Mouse (Mus musculus) heart, adult 11 months (tissue): ENCODE measurements around the gene Eef1g.

Experiments used
- DNase-seq: peaks from one replicate; pipeline ENCODE4 v3.0.0; 2022

Gene Eef1g

DNA sequence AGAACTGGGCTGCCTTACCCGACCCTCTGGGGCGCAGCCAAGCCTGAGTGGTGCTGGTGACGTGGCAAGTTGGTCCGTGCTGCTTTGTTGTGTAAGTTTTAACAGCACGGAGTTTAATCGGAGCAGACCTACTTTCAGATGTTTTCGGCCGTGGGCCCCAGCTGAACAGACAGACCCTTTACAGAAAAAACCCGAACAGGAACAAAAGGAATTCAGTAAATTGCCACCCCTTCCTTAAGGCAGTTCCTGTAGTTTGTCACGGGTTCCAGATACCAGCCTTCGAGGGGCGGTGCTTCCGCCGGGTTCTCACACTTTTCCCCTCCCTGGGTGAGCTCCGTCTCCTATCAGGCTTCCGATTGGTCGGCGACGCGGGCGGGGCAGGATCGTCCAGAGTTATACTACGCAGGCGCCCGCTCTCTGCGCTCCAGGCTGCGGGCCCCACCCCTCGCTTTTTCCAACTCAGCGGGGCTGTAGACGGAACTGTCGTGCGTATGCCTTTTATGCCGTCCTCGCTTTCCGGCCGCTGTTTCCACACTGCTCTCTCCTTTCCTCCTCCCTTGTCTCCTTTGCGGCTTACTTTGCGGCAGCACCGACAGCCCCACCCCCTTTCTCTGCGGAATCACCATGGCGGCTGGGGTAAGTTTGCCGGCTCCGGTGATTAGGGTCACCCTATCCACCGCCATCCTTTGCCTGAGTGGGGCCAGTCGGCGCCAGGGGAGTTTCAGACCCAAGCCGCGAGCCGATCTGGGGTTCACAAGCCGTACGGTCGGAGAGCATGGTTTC is at the start of gene Eef1g:
Gene Eef1g (plus strand): TSS at position 452 of the 783 bp plus-strand sequence.
- DNase-seq = peak; percentile 100

DNA sequence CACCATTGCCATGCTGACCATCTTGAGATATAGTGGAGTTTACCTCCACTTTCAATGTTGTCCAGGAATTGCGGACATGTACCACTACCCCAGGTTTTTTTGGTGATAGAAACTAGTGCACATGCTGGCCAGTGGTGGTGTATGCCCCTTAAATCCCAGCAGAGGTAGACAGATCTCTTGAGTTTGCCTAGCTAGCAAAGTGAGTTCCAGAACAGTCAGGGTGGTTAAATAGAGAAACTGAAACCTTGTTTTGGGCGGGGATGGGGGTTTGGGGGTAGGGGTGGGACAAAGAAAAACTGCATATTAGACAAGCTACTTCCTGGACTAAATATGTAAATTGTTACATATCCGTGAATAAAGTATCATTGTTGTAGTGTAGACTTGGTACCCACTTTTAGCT is 47.8 kb upstream of the Eef1g start:
- no peak for DNase-seq

DNA sequence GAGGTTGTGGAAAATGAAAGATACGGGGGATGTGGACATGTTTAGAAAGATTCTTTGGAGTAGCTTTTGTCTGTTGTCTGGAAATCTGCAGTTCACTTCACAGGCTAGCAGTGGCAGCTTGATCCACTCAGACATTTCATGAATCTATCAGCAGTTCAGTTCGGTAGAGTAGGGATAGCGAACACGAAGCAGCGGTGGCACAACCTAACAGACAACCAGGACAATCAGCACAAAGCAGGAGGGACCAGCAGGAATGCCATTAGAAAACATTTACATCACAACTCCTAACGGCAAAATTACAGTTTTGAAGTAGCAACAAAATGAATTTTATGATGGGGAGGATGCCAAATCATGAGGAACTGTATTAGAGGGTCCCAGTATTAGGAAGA is 47.2 kb upstream of the Eef1g start:
- peak; percentile 88 for DNase-seq

DNA sequence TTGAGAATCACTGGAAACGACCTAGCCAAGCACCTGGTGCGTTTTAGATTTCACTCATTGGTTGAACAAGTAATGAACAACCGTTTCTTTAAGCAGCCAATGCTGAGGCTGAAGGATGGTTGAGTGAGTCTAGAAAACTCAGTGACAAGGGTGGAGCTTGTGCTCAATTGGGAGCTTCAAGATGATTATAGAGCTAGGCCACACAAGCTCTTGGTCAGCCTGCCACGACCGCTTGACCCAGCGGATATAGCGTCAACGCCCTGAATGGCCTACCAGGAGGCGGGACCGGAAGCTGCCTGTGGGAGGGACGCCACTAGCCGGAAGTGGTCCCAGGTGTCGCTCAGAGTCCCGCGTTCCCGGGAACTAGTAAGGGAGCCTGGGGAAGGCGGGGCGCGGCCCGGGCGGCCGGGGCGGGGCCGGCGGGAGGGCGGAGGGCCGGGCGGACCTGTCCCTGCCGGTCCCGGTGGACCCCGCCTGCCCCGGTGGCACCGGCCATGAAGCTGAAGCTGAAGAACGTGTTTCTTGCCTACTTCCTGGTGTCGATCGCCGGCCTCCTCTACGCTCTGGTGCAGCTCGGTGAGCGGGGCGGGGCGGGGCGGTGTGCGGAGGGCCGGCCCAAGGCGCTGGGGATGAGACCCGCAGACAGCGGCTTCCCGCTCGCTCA is 46.6 kb upstream of the Eef1g start, which contains the start of gene B3gat3:
Gene B3gat3 (plus strand): TSS at position 302 of the 664 bp plus-strand sequence.
- DNase-seq = peak; percentile 100

DNA sequence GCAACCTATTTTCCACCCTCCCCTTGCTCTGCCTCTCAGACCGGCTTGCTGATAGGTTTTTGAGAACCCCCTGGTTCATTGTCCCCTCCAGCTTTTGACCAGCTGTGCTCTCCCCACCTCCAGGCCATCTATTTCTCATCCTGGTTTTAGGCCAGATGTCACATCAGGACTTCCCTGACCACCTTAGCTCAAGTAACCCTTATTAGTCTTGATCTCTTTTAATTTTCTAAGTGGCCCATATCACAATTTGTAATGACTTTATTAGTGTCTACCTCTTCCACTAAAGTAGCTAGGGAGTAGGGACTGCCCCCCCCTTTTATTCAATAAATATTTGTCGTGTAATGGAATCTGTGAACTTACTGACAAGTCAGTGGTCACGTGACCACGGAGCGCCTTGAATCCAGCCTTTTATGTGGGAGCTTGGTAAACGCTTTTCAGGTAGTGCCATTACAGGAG is 46.0 kb upstream of the Eef1g start:
- DNase-seq = no peak

DNA sequence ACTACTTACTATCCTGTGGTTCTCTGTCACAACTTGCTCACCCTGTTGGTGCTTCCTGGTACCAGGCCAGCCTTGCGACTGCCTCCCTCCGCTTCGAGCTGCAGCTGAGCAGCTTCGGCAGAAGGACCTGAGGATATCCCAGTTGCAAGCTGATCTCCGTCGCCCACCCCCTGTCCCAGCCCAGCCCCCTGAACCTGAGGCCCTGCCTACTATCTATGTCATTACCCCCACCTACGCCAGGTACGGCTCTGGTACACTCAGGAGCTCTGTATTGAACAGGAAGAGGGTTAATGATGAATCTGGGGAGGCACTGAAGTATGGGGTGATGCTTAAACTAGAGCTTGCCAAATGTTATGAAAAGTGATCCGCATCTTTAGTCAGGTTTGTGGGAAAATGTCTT is 45.1 kb upstream of the Eef1g start:
- peak; percentile 92 for DNase-seq

DNA sequence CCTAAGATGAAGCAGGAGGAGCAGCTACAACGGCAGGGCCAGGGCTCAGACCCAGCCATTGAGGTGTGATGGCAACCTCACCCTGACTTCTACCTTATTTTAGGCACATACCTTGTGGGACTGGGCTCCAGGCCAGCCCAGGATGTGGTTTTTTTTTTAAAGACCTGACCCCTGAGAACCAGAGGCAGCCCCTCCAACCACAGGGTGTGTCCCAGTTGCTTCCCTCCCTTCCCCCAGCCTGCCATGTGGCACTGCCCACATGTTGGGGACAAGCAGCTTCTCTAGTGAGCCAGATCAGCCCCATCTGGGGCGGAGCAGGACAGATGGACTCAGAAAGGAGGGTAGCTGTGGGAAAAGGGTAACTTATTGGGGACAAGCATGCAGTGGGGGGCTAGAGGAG is 40.1 kb upstream of the Eef1g start:
- peak; percentile 90 for DNase-seq

DNA sequence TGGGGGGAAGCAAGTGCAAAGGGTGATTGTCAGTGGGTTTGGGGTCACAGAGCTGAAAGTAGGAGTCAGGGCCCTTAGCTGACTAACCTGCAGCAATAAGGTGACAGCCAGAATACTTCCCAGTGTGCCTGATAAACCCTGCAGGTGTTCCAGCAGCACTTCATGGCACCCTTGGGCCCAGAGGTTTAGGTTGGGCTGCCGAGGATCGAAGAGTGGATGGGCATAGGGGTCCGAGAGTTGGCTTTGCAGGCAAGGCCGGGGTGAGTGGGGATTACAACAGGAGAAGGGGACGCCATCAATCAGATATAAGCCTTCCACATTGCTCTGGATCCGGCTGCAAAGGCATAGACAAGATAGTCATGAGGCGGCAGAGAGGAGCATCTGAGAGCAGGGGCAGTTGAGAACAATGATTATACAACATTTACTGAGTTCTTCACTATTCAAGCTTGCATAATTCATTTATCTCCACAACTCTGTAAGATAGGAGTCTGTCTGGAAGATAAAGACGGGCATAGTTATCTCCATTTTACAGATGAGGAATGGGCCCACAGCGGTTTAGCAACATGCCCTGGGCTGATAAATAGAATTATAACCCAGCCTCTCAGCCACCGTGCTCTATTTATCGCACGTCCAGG is 38.8 kb upstream of the Eef1g start:
- peak; percentile 91 for DNase-seq

DNA sequence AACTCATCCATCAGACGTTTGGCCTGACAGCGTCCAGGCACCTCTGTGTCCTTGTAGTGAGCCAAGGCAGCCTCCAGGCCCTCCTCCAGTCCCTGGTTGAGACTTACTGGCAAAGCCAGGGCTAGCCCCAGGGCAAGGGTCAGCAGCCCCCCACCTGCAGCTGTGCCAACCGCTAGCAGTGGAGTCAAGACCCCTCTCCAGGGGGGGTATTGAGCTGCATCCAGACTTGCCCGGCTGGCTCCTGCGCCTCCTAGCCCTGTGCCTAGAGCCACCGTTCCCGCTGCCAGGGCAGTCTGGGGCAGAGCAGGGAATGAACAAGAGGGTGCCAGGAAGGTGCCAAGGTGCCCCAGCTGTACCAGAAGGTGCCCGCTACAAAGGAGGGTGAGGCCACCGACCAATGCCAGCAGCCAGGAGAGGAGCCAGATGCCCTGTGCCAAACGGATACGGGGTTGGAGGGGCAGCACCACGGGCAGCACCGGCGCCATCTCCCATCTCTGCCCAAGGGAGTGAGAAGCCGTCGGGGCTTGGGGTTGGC is 38.1 kb upstream of the Eef1g start:
- DNase-seq = no peak

DNA sequence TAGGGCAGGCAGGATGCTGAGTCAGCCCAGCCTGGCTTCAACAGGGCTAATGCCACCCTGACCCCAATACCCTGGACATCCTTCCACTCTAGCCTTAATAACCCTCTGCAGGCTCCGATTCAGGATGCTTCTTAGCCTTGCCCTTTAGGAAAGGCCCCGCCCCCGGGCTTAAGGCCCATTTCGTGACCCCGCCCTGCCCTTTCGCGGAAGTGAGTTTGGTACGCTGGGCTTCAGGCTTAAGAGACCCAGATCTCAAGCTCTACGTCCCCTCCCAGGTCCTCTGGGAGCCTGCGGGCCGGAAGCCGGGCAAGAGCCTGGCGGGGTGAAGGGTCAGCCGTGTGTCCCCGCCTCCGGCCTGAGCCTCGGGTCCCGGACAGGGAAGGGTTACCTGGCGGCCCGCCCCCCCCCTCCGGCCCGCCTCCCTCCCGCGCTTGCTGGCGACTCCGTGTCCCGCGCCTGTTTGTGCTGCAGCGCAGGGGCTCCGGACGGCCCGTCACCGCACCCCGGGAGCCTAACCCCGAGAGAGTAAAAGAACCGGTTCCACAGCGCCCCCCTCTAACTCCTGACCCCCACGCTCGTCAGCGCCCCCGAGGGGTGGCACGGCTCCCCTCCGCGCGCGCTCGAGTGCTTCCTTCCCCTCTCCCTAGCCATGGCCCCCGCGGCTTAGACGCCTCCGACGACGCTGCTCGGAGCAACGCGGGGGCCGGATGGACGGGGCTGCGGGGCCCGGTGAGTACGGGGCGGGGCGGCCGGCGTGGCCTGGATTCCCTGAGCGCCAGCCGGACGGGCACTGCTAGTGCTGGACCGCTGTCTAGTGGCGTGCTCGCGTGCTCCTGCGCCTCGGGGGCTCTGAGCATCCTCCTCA is 37.4 kb upstream of the Eef1g start, which contains the start of the genes Rom1 and Eml3:
Gene Rom1 (minus strand): TSS at position 133 of the 865 bp plus-strand sequence.
Gene Eml3 (plus strand): TSS at position 329 of the 865 bp plus-strand sequence.
- peak; percentile 99 for DNase-seq

DNA sequence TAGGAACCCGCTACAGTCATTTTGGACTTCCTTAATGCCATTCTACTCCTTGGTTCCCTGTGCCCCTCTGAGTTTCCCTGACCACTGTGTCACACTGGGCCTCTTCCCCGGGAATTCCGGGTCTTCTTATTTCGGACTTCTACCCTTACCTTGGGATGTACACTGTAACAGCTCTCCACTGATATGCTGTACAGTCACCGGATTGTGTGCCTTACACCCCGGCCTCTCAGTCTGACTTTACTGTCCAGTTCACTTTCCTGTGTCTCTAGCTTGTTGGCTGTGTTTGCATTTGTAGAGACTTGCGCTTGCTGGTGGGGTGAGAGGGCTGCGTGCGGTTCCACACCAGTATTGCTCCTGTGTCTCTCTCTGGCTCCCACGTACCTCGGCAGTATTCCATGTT is 36.7 kb upstream of the Eef1g start:
- no peak for DNase-seq

DNA sequence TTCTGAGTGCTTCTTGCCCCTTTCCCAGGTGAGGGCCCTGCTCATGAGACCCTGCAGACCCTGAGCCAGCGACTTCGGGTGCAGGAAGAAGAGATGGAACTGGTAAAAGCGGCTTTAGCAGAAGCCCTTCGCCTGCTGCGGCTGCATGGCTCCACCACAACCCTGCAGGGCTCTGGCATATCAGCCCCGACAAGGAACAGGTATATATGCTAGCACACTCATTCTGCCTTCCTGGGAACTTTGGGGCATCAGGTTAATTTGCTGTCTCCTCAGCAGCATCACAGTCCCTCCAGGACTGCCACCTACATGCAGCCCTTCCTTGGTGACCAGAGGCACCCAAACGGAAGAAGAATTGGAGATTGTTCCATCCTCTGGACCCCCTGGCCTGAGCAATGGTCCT is 36.1 kb upstream of the Eef1g start:
- peak; percentile 90 for DNase-seq

DNA sequence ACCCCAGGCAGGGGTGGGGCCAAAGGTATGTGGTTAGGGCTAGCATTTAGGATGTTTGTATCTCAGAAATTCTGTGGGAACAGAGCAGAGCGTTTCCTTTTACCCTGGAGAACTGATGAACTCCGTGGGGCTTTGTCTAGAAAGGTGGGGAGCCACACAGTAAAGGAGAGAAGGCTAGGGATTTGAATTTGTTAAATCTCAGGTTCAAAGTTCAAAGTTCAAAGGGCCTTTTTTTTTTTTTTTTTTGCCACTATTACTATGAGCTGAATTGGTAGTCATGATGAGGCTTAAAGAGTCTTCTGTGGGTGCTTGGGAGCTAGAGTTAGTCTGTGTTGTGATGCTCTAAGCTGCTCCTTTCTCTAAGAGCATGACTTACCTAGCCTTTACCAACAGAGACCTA is 30.1 kb upstream of the Eef1g start:
- DNase-seq = no peak

DNA sequence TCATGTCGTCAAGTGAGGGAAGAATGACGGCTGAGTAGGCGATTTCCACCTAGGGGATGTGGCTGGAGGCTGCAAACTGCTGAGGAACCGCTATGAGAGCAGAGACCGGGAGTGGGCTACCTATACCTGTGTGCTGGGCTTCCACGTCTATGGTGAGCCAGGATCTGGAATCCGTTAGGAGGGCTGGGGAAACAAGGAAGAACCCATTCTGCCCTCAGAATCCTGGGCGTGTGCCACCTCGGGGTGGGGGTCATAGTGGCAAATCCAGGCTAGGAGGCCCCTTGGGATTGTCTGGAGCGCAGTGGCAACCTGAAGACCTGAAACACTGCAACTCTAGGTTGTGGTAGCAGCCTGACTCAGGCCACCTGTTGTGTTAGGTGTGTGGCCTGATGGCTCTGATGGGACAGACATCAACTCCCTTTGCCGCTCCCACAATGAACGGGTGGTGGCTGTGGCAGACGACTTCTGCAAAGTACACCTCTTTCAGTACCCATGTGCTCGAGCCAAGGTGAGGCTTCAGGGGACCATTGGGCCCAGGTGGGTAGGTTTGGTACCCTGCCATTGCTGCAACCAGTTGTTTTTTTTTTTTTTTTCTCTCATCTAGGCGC is 26.2 kb upstream of the Eef1g start:
- DNase-seq = peak; percentile 95

DNA sequence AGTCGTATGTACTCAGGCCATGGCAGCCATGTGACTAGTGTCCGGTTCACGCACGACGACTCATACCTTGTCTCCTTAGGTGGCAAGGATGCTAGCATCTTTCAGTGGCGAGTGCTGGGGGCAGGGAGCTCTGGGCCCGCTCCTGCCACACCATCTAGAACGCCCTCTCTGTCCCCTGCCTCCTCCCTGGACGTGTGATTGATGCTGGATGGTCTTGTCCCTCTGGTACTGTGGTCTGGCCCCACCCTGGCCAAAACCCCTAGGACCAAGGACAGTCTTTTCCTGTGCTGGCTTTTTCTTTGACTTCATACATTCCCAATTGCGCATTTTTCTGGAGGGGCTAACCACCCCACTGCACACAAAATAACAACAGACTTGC is 25.7 kb upstream of the Eef1g start:
- DNase-seq = peak; percentile 95

DNA sequence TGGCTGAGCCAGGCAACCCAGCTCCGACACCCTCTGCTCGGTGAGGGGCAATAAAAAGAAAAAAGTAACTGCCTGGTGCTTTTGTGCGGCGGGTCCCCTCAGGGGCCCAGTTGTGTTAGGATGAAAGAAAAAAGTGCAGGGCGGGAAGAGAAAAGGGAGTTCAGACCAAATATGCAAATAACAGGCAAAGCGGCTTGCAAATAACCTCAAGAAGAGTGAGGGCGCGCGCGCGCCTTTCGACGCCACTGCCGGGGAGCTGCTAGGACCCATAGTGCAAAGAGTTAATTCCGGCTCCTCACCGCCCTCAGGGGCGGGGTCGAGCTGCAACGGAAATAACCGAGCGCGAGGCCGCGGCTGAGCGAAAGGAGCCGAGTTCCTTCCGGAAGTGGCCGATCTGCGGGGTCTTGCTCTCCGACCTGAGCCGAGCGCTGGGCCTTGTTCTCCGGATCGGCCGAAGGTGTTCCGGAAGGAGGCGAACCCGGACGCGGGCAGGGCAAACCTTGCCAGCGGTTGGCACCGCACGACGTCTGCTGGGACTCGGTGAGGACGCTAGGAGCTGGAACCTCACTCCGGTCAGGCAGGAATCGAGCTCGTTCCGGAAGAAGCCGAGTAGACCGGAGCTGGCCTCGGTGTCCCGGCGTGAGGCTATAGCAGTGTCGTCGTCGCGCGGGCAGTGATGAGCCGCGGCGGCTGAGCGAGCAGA is 25.2 kb upstream of the Eef1g start, which contains the start of gene Mta2:
Gene Mta2 (plus strand): TSS at position 361 of the 703 bp plus-strand sequence.
- DNase-seq = peak; percentile 99

DNA sequence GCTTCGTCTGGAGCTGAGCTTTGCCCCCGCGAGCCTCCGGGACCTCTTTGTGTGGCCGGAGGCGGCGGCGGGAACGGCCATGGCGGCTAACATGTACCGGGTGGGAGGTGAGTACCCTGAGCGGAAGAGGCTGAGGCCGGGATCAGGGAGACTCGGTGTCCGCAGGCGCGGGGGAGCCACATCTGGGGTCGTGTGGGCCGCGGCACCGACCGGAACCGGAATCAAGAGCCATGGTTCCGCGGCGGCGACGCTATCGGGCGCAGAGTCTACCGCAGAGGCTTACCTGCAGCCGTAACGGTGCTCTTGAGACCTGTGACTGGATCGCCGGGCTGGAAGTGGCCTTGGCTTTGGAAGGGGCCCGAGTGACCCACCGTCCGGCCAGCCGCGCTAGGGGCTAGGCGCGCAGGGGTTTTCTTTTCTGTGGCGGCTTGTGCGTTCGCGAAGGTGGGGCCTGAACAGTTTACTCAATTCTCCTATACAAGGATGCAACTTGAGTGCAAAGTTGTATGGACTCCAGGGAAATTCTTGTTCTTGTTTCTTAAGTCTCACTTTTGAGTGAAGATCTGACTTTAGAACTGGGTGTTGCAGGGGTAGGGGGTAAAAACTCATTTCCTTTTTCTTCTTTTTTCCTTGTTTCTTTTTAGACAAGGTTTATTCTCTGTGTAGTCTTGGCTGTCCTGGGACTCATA is 24.4 kb upstream of the Eef1g start:
- DNase-seq = no peak

DNA sequence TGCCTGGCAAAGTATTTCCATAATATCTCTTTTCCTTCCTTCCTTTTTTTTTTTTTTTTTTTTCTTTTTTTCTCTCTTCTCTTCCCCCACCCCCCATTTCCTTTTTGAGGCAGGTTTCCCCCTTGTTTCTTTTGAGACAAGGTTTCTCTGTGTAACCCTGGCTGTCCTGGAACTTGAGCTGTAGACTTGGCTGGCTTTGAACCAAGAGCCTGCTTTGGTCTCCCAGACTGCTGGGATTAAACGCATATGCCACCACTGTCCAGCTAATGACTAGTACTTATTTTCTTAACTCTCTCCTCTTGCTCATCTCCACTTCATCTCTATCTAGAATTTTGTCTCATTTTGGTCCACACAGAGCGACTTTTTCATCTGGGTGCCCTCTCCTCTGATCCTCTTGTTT is 23.8 kb upstream of the Eef1g start:
- DNase-seq = no peak

DNA sequence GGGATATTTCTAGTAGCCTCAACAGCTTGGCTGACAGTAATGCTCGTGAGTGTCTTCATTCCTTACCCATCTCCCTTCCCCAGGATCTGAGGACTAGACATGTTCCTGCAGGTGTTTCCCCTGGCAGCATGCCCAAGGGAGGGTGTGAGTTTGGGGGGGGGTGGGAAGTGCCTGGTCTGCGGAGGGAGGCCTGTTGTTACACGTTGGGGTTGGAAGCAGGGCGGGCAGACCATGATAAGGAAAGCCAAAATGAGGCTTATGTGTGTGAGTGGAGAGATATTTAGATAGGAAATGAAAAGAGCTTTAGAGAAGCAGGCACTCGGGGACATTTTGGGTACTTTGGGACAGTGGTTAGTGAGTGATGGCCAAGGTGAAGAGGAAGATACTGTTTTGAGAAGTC is 22.8 kb upstream of the Eef1g start:
- DNase-seq = no peak

DNA sequence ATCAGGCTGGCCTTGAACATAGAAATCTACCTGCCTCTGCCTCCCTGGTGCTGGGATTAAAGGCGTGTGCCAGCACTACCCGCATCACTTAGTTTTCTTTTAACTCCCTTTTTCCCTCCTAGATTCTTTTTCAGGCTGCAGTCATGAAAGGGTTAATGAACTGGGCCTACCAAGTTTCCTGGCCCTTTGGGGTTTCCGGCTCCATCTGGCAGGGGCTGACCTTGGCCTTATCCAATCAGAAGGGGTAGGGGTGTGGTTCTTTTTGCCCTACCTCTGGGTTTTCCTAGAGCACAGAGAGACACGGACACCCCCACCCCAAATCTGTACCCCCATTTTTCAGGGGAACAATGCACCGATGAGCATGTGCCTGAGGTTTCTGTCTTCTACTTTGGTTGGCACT is 22.1 kb upstream of the Eef1g start:
- peak; percentile 98 for DNase-seq

DNA sequence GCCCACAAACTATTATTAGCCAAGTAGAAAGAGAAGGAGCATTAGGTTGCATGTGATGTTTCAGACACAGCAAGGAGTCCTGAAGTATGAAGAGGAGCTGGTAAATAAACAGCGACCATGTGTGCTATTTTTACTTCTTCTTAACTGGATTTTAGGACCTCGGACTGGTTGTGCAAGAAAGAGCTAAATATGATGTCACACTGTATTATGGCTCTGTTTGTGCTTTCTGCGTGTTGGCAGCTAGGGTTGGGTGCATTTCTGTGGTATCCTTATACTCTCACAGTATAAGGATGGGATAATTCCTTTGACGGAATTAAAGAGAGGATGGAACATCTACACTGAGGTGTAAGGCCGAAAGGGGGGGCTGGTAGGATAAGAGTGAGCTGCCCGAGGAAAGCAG is 21.6 kb upstream of the Eef1g start:
- no peak for DNase-seq
